Mouse (Mus musculus): Measurements from ENCODE around the gene Gng12. TPM values are rescaled to one million over a fixed set of nuclear protein-coding genes. Genes with fewer than 3 reads are reported as not detected.

Gene Gng12
- polyA plus RNA-seq, 1 experiment, result 73.9 TPM

GRCm38 (mm10) chr6:66944190-66945003 lies 48.2 kb downstream of the Gng12 start:
- no peak overlapping the region; the same call in 1 of the 2 replicates for H3K4me3 ChIP-seq (ENCODE audit: low read depth, low read length)
- TF ChIP-seq CTCF (IDR thresholded peaks at IDR 0.05; ENCODE audit: extremely low read depth, insufficient read length, insufficient replicate concordance, low read depth, low read length) (no peak), POLR2A (IDR thresholded peaks at IDR 0.05; ENCODE audit: low read depth, low read length) (no peak)
- no peak overlapping the region for H3K27ac ChIP-seq (ENCODE audit: insufficient read depth, low read depth, low read length)
- WGBS, result 81% methylated on average over 12 of the region's 12 CpGs
- peaks cover 11% of the 10 kb centered on the region for H3K4me1 ChIP-seq (ENCODE audit: control insufficient read depth, insufficient read depth, insufficient read length, low read length)
- no peaks in the 10 kb centered on the region for H3K27me3 ChIP-seq (ENCODE audit: control insufficient read depth, insufficient read depth, low read length)
- H3K36me3 ChIP-seq (ENCODE audit: control insufficient read depth, insufficient read depth, low read length), result peaks cover 17% of the 10 kb centered on the region

- no peak for TF ChIP-seq POLR2A (IDR thresholded peaks at IDR 0.05; ENCODE audit: low read depth, low read length)
- no peak for TF ChIP-seq CTCF (IDR thresholded peaks at IDR 0.05; ENCODE audit: extremely low read depth, insufficient read length, insufficient replicate concordance, low read depth, low read length)
- no peaks in the 10 kb centered on the region for H3K27me3 ChIP-seq (ENCODE audit: control insufficient read depth, insufficient read depth, low read length)
- H3K36me3 ChIP-seq (ENCODE audit: control insufficient read depth, insufficient read depth, low read length), result peaks cover 18% of the 10 kb centered on the region
- H3K4me1 ChIP-seq (ENCODE audit: control insufficient read depth, insufficient read depth, insufficient read length, low read length), result peaks cover 11% of the 10 kb centered on the region
- WGBS, result 71% methylated on average over 5 of the region's 5 CpGs
- H3K27ac ChIP-seq (ENCODE audit: insufficient read depth, low read depth, low read length), result no peak overlapping the region
- no peak overlapping the region for H3K4me3 ChIP-seq (ENCODE audit: low read depth, low read length)
Measured at GRCm38 (mm10) chr6:66945004-66945356, 48.8 kb downstream of the Gng12 start.

GRCm38 (mm10) chr6:66948111-66948510 lies 51.9 kb downstream of the Gng12 start:
- 60% methylated on average over 3 of the region's 3 CpGs for WGBS
- Histone ChIP-seq H3K4me1 (ENCODE audit: control insufficient read depth, insufficient read depth, insufficient read length, low read length) (peaks cover 6% of the 10 kb centered on the region; the same call in 1 of the 2 replicates), H3K4me3 (ENCODE audit: low read depth, low read length) (no peak overlapping the region), H3K27ac (ENCODE audit: insufficient read depth, low read depth, low read length) (no peak overlapping the region), H3K27me3 (ENCODE audit: control insufficient read depth, insufficient read depth, low read length) (no peaks in the 10 kb centered on the region), H3K36me3 (ENCODE audit: control insufficient read depth, insufficient read depth, low read length) (peaks cover 18% of the 10 kb centered on the region)
- TF ChIP-seq POLR2A (IDR thresholded peaks at IDR 0.05; ENCODE audit: low read depth, low read length) (no peak), CTCF (IDR thresholded peaks at IDR 0.05; ENCODE audit: extremely low read depth, insufficient read length, insufficient replicate concordance, low read depth, low read length) (no peak)

- no peak overlapping the region for H3K27ac ChIP-seq (ENCODE audit: insufficient read depth, low read depth, low read length)
- H3K4me1 ChIP-seq (ENCODE audit: control insufficient read depth, insufficient read depth, insufficient read length, low read length), result peaks cover 9% of the 10 kb centered on the region; the same call in 1 of the 2 replicates
- no peak overlapping the region for H3K4me3 ChIP-seq (ENCODE audit: low read depth, low read length)
- no peaks in the 10 kb centered on the region for H3K27me3 ChIP-seq (ENCODE audit: control insufficient read depth, insufficient read depth, low read length)
- WGBS, result 35% methylated on average over 3 of the region's 3 CpGs
- peaks cover 15% of the 10 kb centered on the region for H3K36me3 ChIP-seq (ENCODE audit: control insufficient read depth, insufficient read depth, low read length)
- no peak for TF ChIP-seq CTCF (IDR thresholded peaks at IDR 0.05; ENCODE audit: extremely low read depth, insufficient read length, insufficient replicate concordance, low read depth, low read length)
- TF ChIP-seq POLR2A (IDR thresholded peaks at IDR 0.05; ENCODE audit: low read depth, low read length), result no peak
Measured at GRCm38 (mm10) chr6:66948848-66949247, 52.7 kb downstream of the Gng12 start.

GRCm38 (mm10) chr6:66951726-66952418 lies 55.7 kb downstream of the Gng12 start:
- Histone ChIP-seq H3K27ac (ENCODE audit: insufficient read depth, low read depth, low read length) (no peak overlapping the region), H3K4me1 (ENCODE audit: control insufficient read depth, insufficient read depth, insufficient read length, low read length) (peaks cover 15% of the 10 kb centered on the region; the same call in 1 of the 2 replicates), H3K36me3 (ENCODE audit: control insufficient read depth, insufficient read depth, low read length) (peaks cover 5% of the 10 kb centered on the region), H3K27me3 (ENCODE audit: control insufficient read depth, insufficient read depth, low read length) (no peaks in the 10 kb centered on the region), H3K4me3 (ENCODE audit: low read depth, low read length) (no peak overlapping the region)
- WGBS, result 75% methylated on average over 5 of the region's 5 CpGs
- TF ChIP-seq CTCF (IDR thresholded peaks at IDR 0.05; ENCODE audit: extremely low read depth, insufficient read length, insufficient replicate concordance, low read depth, low read length) (no peak), POLR2A (IDR thresholded peaks at IDR 0.05; ENCODE audit: low read depth, low read length) (no peak)

- Histone ChIP-seq H3K27me3 (ENCODE audit: control insufficient read depth, insufficient read depth, low read length) (no peaks in the 10 kb centered on the region), H3K4me3 (ENCODE audit: low read depth, low read length) (peak overlapping the region; percentile 12; the same call in 1 of the 2 replicates), H3K4me1 (ENCODE audit: control insufficient read depth, insufficient read depth, insufficient read length, low read length) (peaks cover 10% of the 10 kb centered on the region; the same call in 1 of the 2 replicates), H3K27ac (ENCODE audit: insufficient read depth, low read depth, low read length) (no peak overlapping the region; the same call in 1 of the 2 replicates), H3K36me3 (ENCODE audit: control insufficient read depth, insufficient read depth, low read length) (peaks cover 5% of the 10 kb centered on the region)
- WGBS, result 25% methylated on average over 11 of the region's 11 CpGs
- no peak for TF ChIP-seq POLR2A (IDR thresholded peaks at IDR 0.05; ENCODE audit: low read depth, low read length)
- no peak for TF ChIP-seq CTCF (IDR thresholded peaks at IDR 0.05; ENCODE audit: extremely low read depth, insufficient read length, insufficient replicate concordance, low read depth, low read length)
Measured at GRCm38 (mm10) chr6:66953951-66954519, 57.8 kb downstream of the Gng12 start.
